Mouse (Mus musculus) kidney, postnatal 36 days (tissue): Measurements from ENCODE around the gene Cyp2a5.
"Not testable (repeated sequence)": the region's sequence is repeated elsewhere in the genome, so short reads cannot be mapped to it uniquely, and the experiment has no call there.

Source experiments
- DNase-seq, 2 experiments: peaks; one replicate each; pipeline ENCODE4 v3.0.0; 2021 to 2022; ENCODE audit warnings: mixed read lengths in 2 of 2

The Cyp2a5 gene

DNA sequence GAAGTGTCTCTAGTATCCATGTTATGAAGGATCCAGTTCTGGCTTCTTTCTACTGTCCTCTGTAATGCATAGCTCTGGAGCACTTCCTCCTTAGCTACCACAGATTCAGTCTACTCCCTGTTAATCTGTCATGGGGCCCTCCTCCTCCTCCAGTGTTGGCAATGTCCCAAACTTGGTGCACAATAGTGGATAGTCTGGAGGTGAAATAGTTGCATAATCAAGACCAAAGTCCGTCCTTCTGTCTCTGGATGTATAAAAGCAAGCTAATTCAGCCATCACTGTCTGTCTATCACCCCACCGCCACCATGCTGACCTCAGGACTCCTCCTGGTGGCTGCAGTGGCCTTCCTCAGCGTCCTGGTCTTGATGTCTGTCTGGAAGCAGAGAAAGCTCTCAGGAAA, at the start of gene Cyp2a5:
Gene Cyp2a5 (plus strand): TSS at position 247 of the 400 bp plus-strand sequence.
- peak; percentile 67 to 90 for DNase-seq

- not testable (repeated sequence) for DNase-seq
Measured at GRCm38 (mm10) chr7:26786013-26786412, 49.1 kb upstream of the Cyp2a5 start.

GRCm38 (mm10) chr7:26789984-26790383, 45.1 kb upstream of the Cyp2a5 start:
- no peak for DNase-seq

GRCm38 (mm10) chr7:26800104-26800503, 35.0 kb upstream of the Cyp2a5 start:
- no peak for DNase-seq

DNA sequence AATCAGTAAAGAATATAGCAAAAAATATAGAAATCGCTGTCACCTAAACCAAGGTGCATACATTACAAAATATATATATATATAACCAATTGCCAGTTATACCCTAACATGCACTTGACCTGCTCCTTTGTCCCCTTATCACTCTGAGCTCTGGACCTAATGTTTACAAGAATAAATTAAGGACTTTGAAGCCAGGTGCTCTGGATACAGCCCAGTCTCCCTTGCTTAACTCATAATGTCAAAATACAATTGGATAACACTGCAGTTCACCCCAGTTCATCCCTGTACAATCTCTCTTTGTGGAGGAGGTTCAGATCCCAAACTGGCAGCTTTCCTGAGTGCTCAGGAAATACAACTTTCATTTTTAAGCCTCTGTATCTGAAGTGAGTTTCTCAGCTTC, 34.1 kb upstream of the Cyp2a5 start:
- DNase-seq = no peak

DNA sequence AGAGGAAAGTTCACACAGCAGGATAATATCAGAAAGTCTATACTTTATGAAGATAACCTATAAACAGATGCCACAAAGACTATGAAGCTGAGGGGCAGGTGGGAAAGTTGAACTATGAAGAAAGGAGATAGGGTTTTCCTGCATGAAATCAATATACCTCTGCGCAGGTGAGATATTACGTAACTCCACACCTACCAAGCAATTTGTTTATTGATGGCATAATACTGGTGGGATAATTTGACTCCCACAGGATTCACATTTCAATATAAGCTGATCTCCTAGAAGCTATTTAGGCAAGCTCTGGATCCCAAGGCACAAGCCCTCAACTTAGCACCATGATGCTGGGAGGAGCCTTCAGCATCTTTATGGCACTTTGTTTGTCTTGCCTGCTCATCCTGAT, 26.5 kb upstream of the Cyp2a5 start, which contains the start of gene Cyp2g1:
Gene Cyp2g1 (plus strand): TSS at position 301 of the 400 bp plus-strand sequence.
- no peak for DNase-seq

DNA sequence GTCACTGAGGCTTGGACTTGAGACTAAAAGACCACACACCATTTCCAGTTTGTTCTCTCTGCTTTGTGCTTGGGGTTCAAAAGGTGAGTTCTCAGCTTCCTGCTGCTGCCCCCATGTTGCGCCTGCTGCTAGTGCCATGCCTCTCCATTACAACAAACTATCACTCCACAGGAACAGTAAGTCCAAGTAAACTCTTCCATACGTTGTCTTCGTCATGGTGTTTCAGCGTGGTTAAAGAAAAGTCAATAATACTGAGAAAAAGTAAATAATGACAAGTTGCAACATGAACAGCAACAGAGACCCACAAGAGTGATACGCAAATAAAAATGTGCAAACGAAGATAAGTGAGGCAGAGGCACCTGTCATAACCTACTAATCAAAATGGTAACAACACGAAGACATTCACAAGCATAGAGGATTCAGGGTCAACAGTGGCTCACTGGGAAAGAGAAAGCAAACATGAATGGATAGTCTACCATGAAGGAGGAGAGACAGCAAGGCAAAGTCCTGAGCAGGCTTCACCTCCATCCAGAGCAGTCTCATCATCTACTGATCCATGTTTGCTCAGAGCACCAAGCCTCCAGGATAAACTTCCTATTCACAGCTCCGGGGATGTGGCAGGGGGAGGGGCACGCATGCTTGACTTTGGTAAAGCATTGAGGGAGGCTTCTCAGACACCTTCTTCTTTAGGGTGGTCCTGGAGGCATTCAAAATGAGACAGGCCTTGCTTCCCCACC, 3.4 kb upstream of the Cyp2a5 start:
- not testable (repeated sequence) for DNase-seq

GRCm38 (mm10) chr7:26832668-26833067, 2.4 kb upstream of the Cyp2a5 start:
- DNase-seq = peak; percentile 56 to 77

DNA sequence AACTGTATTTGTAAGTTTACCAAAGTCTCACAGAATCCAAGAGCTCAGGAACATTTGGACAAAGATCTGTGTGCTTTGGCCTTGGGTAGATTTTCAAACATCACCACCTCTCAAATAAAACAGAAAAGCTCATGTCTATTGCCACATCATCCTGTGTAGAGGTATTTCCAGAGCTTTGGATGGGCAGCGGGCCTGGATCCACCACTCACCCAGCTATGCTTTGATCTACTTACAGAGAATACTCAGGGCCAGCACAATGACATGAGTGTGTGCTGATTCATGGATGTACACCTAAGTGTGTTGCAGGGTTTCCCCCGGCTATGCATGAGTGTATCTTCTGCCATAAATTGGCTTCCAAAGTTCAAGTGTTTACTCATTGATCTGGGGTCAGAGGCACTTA, 8.3 kb downstream of the Cyp2a5 start:
- not testable (repeated sequence) for DNase-seq

DNA sequence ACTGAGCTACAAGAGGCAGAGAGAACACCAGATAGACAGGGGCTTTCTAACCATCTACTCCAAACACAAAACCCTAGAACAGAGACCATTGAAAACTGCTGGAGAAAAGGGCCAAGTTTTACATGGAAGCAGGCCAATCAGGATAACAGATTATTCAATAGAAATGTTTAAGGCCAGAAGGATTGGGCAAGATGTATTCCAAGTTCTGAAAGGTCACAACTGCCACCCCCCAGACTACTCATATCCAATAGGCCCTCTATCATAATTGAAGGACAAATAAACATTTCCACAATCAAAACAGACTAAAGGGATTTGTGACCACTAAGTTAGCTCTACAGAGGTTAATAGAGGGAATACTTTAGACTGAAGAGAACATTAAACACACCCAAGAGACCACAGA, 15.0 kb downstream of the Cyp2a5 start:
- not testable (repeated sequence) for DNase-seq

DNA sequence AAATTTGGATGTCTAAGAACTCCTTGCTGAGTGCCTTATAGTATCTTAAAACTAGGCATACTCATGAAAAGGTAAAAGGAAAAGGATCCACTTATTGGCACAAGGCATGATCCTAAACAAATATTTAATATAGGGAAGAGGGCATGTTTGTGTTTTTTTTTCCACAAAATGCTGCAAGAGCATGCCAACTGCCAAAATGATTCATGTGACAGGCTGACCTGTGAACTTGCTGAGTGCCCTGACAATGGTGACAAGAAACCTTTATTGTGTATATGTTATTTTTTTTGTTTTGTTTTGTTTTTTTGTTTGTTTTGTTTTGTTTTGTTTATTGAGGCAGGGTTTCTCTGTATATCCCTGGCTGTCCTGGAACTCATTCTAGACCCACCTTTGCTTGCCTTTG, 43.5 kb downstream of the Cyp2a5 start:
- DNase-seq = not testable (repeated sequence)

- DNase-seq = not testable (repeated sequence)
Measured at GRCm38 (mm10) chr7:26880600-26880999, 45.5 kb downstream of the Cyp2a5 start.
